Mouse (Mus musculus) urinary bladder, adult 2 months (tissue): ENCODE data around the gene Zfp446. TPM values are rescaled to one million over a fixed set of nuclear protein-coding genes. Genes with fewer than 3 reads are reported as not detected.

Source experiments
- DNase-seq: peaks from one replicate; pipeline ENCODE4 v3.0.0; 2022; ENCODE audit warnings: low spot score
- polyA plus RNA-seq: library from polyadenylated mRNA; depleted of rRNA; stranded (reverse); fragments of >200 nt; gene quantifications from 2 replicates; pipeline ENCODE4 v1.2.3, GENCODE M21; 2012

Zfp446 gene
- polyA plus RNA-seq, 1 experiment, result 6.3 TPM

DNA sequence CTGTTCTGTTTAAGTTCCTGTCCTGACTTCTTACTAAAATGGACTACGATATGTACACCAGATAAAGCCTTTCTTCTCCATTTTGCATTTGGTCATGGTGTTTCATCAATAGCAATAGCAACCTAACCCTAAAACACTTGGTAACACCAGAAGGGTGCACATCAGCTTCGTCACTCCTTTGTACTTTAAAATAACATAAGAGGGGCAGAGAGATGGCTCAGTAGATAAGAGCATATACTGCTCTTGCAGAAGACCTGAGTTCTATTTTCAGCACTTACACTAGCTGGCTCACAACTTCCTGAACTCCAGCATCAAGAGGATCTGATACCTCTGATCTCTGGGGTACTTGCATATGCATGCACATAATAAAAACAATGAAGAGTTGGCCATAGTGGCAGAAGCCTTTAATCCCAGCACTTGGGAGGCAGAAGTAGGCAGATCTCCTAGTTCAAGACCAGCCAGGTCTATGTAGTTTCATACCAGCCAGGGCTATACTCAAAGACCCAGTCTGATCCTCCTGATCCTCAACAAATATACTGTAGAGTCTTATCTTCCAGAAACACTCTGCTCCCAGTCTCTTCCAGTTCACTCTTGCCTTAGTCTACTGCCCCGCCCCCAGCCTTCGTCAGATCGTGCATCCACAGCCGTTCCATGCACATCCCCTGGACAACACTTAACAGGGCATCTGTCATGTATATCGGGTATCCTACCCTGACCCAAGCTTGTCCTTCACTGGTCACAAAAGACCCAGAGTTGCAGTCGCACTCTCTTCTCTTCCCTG lies 10.0 kb downstream of the Zfp446 start:
- no peak for DNase-seq

DNA sequence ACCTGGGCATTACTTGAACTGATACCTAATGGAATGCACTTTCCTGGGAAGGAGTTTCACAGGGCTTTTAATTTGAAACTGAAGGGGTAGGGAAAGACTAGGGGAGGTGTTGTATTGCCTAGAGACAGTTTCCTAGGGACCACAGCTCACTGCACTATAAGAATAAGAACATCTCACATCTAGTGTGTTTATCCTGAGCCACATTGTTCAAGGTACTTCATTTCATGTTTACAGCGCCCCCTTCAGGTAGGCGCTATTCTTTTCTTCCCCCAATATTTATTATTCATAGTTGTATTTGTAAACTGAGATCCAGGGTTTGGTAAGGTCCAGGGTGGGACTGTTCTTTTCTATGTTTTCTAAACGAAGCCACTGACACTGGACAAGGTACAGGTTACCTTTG lies 14.6 kb downstream of the Zfp446 start:
- no peak for DNase-seq

DNA sequence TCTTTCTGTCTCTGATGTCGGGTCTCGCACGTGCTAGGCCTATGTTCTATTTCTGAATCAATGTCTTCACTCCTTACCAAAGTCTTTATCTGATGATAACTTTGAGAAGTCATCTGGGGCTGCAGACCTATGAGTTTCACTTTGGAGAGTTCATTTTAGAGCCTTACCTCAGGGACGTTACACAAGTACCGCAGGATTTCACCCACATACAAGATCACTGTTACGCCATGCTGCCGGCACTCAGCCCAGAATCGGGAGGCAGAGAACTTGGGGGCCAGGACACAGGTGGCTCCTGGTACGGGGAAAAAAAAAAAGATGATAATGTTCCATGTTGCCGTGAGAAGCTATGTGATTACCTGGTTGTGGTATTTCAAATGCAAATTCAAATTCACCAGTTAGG lies 15.5 kb downstream of the Zfp446 start:
- DNase-seq, result no peak

DNA sequence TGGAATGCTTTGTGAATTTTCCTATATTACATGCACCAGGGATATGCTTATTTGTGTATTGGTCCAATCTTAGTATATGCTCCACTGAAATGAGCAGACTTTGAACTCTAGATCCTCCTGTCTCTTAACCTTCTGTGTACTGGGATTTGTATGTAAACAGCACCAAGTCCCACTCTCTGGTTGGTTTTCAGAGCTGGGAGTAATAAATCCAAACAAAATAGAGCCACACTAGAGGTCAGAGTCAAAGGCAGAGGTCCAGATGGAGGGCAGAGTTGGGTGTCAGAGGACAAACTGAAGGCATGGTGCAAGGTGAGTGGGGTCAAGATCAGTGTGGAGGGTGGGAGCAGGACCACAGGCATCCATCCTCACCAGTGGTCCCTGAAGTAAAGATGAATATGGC lies 18.2 kb downstream of the Zfp446 start:
- no peak for DNase-seq

DNA sequence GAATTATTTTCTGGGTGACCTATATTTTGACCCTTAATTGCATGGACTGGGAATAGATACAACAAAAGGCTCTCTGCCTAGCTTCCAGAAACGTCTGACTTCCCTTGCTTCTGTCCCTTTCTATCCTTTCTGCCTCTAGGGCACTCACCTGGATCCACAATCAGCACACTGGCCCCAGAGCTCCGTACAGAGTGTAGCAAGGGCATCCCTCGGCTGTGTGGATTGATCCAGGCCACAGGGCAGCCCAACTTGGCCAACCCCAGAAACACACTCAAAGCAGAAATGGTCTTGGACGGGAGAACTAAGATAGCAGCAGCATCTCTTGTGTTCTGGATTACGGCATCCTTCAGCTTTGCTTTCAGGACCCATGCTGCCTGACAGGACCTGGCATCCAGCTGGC lies 19.6 kb downstream of the Zfp446 start:
- DNase-seq, result no peak

DNA sequence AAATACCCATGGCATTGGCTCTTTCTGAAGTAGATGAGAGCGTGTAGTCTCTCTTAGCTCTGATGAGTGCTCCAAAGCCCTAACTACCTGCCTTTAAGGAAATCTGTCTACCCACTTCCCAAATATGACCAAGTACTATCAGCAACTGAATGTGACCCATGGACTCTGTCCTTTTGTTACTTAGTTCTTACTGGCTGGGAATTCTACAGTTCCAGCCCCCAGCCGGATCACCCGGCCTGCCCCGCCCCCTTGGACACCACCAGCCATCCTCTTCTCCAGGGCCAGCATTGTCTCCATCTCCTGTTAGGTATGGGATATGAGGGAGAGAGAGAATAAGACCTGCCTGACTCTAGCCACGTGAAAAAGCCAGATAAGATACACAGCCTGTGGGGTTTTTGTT lies 20.4 kb downstream of the Zfp446 start, which contains the start of gene Slc27a5:
Slc27a5 (minus strand) TSS at position 140 of the 400 bp plus-strand sequence.
- no peak for DNase-seq

DNA sequence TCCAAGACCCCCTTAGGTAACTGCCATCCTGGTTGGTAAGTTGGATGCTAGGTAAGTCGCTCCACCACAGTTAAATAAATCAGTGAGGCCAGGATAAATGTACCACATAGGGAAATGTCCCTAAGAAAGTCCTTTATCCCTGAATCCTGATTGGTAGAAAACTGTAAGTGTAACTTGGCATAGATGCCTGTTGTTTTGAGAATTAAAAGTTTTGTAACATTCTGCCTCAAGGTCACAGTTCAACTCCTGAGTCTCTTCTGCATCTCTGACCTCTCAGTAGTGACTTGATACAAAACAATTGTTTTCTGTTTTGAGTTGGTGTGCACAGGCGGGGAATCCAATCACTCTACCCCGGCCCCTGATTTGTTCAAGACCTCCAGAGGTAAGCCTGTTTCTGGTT lies 21.2 kb downstream of the Zfp446 start, which contains the start of gene Trim28:
Trim28 (plus strand) TSS at position 264 of the 400 bp plus-strand sequence.
- DNase-seq, result no peak

DNA sequence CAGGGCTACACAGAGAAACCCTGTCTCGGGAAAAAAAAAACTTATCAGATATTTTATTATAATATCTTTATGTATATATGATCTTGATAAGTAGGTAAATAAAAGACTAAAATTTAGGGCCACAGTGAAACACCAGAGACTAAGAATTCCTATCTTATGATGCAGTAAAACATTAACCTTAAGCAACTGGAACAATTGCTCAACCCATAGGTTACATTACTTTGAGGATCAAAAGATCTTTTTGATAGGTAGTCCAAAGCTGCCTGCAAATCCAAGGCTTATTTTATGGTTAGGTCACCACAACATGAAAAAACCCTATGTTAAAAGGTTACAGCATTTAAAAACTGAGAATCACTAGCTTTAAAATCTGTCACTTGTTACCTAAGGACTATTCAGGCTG lies 23.9 kb downstream of the Zfp446 start:
- DNase-seq, result no peak

DNA sequence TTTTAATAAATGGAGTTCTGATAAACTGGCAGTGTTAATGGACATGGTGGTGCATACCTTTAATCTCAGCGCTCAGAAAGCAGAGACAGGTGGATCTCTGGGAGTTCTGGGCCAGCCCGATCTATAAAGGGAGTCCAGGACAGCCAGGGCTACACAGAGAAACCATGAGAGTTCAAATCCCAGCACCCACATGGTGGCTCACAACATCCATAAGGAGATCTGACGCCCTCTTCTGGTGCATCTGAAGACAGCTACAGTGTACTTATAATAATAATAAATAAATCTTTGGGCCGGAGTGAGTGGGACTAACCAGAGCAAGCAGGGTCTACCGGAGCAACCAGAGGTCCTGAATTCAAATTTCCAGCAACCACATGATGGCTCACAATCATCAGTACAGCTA lies 25.7 kb downstream of the Zfp446 start:
- DNase-seq, result no peak

DNA sequence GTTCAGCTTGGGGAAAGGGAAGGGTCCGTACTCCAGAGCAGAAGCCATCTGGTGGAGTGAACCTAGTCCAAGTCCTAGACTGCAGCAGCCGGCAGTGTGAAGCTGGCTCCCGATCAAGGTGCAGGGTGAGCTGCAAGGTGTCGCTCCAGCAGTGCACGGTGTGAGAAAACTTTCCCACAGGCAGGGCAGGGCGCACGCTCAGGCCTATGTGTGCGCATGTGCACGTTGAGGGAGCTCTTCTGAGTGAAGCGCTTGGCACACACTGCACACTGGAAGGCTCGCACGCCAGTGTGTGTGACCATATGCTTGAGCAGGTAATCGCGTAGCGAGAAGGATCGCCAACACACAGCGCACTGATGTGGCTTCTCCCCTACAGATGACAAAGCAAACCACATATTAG lies 28.4 kb downstream of the Zfp446 start:
- DNase-seq, result no peak

DNA sequence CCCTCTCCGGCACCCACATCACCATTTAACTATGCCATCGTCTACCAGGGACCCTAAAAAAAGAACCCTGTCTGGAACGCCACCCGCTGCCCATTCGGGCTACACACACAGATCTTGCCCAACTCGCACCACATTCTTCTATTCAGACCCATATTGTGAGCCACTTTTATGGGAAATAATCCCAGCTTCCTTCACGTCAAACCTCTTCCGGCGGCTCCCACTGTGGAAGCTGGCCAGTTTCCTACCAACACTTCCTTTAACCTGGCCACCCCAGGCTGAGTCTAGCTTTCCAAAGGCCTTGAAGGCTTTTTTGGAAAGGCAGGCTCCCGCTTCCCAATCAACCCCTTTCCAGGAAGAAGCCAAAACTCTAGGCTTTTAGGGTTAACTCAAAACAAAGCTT lies 28.9 kb downstream of the Zfp446 start:
- no peak for DNase-seq

DNA sequence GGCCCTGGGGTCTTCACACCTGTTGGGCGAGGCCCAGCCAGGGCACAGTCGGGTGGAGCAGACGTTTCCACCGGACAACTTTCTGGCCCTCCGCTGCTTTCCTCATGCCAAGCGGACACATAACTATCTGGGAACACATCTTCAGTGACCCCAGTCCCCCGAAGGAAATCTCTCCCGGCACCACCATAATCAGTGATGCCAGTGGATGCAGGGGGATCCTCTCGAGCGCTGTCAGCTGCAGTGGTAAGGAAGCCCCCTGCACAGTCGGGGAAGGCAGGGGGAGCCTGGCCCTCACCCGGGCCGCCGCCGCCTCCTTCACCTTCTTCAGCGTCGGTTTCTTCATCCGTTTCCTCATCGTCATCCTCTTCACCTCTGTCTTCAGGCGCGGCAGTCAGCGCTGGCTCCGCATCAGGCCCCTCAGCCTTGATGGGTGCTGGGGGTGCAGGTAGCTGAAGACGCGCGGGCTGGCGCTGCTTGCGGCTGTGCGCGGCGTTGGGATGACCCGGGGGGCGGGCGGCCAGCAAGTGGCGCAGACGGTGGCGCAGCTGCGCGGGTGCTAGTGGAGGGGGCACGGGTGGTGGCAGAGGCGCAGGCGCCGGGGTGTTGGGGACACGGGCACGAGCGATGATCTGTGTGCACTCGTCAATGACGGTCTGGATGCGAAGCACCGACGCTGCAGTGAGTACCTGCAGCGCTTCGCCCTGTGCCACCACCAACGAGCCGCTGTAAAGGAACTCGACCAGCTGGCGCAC lies 29.9 kb downstream of the Zfp446 start:
- DNase-seq, result no peak

DNA sequence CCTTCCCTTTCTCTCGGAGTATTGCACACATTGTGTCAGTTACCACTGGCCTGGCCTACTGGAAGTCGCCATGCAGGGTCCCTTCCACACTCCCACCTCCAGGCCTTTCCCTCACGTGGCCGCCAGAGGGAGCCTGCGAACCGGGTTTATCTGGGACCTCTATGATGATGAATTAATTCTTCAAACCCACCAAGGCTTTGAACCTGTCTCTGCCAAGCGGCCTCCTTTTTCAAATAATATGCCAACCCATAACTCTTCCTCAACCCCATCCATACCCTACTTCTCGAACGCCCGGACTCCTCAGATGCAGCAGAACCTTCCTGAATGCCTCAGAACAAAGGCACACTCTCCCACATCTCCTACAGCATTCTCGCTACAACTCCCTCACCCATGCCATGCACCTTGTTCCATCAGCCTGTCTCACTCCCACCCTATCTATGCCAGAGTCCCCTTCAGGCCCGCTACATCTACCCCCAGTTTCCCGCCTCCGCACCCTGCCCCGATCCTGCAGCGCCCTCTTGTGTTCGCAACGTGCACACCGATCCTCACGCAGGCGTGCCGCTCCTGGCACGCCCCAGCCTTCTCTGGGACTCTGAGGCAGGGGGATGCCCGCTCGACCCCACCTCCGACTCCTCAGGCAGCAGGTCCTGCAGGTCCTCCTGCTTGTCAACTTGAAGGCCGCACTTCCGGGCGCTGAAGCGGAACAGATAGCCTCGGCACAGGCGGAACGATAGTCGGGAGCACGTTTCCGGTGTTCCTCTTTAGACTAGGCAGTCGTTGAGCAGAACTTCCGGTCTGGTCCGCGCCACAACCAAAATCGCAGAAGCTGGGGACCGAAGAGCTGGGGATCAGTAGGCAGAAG lies 31.7 kb downstream of the Zfp446 start:
- DNase-seq, result peak; percentile 90

DNA sequence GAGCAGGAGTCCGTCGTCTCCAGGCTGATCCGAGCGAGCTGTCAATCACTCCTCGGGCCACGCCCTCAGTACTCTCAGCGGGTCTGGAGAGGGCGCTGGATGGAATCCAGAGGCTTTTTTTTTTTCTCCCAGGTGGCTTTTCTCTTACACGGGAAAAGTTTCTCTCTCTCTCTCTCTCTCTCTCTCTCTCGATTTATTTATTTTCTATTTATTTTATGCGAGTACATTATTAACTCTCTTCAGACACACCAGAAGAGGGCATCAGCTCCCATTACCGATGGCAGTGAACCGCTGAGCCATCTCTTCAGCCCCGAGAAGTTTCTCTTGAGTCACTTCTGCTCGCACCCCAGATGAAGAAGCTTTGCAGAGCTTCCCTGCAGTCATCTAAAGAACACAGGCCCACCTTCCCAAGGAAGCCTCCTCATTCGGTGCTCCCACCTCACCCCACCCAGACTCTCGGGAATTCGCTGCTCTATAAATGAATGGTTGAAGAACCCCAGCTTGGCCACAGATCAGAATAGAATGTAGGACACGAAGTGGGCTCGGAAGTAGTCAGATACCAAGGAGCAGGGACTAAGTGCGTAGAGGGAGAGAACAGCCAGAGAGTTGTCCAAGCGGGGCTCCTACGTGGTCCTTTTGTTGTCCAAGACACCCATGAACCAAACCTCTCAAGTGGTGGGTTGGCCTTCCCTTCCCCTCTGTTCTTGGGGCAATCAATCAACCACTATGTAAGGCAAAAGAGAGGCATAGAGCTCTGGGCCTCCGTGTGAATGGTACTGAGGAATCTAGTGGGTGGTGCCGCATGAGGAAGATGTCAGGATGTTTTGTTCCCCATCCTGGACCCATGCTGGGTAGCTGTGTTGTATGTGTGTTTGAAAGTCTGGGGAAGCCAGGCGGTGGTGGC lies 32.6 kb downstream of the Zfp446 start, which contains the start of gene Zbtb45:
Zbtb45 (minus strand) TSS at position 30 of the 904 bp plus-strand sequence.
- DNase-seq, result no peak

DNA sequence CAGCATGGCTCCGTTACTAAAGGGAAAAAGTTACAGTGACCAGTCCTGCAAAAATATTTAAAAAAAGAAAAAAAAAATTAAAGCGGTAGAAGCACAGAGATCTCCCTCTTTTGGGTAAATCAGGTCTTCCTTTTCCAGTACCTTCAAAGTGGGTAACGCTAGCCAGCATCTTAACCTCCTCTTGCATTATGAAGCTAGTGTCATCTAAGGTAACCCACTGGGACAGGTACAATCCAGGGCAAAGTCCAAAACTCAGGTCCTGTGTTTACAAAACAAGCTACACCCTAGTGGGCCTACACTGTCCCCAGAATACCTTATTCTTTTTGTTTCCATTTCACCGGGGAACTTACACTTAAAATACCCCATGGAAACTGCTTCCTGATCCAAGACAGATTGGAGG lies 36.0 kb downstream of the Zfp446 start:
- DNase-seq, result no peak

DNA sequence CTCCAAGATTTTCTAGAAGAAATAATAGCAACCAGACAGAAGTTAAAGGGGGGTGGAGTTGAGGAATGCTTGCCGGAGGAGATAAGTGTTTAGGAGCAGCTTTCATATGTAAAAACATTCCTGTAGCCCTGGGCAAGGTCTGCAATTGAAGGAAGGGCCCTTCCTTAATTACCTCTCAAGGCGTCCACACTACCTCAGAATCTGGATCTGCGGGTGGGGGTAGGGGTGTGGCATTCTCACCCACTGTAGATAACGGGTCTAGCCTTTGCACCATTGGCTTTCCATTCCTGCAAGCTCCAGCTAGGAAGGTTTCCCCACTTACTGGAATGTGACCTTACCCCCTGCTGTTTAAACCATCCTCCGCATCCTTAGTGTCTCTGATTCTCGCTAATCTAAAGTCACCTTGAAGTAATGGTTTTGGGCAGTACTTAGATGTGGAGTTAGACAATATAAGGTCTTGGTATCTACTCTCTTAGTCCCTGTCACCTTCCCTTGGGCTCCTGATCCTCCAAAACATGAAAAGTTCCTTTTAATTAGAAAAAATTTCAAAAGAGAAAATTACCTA lies 36.7 kb downstream of the Zfp446 start:
- DNase-seq, result no peak

DNA sequence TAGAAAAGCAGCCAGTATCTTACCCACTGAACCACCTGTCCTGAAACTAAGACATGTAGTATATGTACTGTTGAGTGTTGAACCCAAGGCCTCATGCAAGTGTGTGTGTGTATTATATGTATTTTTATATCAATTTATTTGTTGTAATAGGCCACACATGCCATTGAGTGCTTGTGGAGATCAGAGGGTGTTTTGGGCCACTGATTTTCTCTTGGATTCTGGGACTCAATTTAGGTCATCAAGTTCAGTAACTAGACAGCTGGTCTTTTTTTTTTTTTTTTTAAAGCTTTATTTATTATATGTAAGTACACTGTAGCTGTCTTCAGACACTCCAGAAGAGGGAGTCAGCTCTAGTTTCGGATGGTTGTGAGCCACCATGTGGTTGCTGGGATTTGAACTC lies 37.6 kb downstream of the Zfp446 start:
- no peak for DNase-seq

DNA sequence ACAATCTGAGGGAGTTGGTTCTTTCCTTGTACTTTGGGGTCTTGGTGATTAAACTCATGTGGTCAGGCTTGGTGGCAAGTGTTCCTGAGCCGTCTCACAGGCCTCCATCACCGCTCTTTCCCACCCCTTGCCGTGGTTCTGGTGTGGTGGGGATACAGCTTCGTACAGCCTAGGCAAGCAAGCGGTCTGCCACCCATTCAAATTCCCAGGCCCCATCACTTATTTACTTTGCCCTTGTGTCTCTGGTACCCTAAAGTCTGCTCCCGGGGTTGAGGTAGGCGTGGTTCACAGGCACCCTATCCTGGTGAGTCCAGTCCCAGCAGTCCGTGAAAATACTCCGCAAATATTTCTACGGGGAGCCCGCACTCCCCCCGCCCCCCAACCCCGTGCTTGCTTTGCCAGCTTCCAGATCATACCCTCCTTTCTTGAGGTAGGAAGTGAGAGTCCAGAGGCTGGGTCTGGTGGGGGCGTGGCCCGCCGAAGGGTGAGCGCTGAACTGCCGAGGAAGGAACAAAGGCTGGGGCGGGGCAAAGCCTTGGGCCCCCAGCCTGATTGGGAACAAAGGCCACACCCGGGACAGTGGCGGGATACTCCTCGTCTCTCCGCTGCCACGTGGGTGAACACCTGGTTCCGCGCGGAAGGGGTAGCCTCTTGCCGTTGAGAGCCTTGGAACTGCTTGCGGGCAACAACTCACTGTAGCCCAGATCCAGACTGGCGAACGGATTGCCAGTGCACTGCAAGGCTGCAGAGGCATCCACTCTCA lies 45.3 kb downstream of the Zfp446 start:
- DNase-seq, result peak; percentile 59

DNA sequence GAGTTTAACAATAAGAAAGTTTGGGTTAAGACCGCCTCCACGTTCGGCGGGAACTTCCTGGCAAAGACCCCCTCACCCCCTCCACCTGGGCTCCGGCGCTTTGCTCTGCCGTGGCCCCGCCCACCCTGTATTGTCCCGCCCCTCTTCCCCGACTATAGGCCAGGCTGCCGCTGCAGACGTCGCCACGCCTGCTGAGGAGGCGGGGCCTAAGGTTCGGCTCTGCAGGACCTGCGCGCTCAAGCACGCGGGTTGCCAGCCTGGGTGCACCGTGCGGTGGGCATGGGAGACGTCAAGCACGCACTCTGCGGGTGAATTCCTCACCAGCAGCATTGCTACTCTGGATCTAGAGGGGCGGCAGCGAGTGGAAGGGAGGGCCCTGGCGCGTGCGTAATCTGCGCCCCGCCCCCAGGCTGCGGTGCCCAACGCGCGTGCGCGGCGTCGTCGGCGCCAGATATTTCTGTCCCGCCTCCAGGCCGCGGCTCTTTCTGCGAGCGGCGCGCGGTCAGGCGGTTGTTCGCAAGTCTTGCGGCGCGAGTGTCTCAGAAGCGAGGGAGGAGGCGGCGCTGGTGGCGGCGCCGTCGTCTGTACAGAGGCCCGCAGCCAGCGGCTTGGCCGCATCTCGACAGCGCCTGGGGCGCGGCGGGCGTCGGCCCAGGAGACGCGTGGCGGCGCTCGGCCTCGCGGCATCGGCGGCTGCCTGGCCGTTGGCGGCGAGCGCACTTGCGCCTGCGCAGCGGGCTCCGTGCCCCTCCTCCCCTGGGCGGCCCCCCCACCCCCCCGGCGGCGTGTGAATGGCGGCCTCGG lies 46.5 kb downstream of the Zfp446 start:
- DNase-seq, result peak; percentile 99
